Mouse (Mus musculus) layer of hippocampus, adult 6 months (tissue): ENCODE results near the gene Sox3. TPM values are rescaled to one million over a fixed set of nuclear protein-coding genes. Genes with fewer than 3 reads are reported as not detected.

Experiments used
- long read RNA-seq, 2 experiments: library from polyadenylated mRNA; unstranded; transcript quantifications; one replicate each; pipeline ENCODE4 v2.0.0; 2019 to 2020
- polyA plus RNA-seq: library from polyadenylated mRNA; unstranded; fragments of <200 nt; fragmentation: Nextera tagmentation; gene quantifications from 2 replicates; pipeline ENCODE4 v1.2.3, GENCODE M21; 2021

The Sox3 gene
- polyA plus RNA-seq, result 0.09 and 0.15 TPM in 2 replicates
- long read RNA-seq, experiment 1, partial matches to known transcripts, result 0 of 1 reads
- long read RNA-seq, experiment 1, other reads (novel, unspliced or antisense), result 0 of 1 reads
- long read RNA-seq, experiment 2, result 0 reads

GRCm38 (mm10) chrX:60892801-60893681 is at the start of gene Sox3:
Gene Sox3 (minus strand): TSS chrX:60893430.

